Mouse (Mus musculus) urinary bladder, adult 2 months (tissue): Measurements from ENCODE around the gene Zfp704. TPM values are rescaled to one million over a fixed set of nuclear protein-coding genes. Genes with fewer than 3 reads are reported as not detected.
"Not testable (repeated sequence)": the region's sequence is repeated elsewhere in the genome, so short reads cannot be mapped to it uniquely, and the experiment has no call there.

Experiments
- DNase-seq: peaks from one replicate; pipeline ENCODE4 v3.0.0; 2022; ENCODE audit warnings: low spot score
- polyA plus RNA-seq: library from polyadenylated mRNA; depleted of rRNA; stranded (reverse); fragments of >200 nt; gene quantifications from 2 replicates; pipeline ENCODE4 v1.2.3, GENCODE M21; 2012

The Zfp704 gene
- polyA plus RNA-seq, 1 experiment, result 8.5 TPM

DNA sequence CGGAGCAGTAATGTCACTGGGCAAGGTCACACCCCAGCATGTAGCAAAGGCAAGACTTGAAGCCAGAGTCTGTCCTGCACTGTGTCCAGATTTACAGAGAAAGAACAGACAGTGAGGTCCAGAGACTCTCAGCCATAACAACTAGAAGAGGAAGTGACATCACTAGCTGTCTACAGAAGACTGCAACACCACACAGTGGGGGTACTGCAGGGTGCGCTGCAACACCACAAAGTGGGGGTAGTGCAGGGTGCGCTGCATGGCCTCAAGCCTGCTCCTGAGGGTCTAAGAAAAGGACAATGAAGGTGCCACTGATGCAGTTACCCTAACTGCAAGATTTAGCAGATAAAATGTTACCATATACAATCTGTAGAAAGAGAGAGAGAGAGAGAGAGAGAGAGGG, 11.8 kb downstream of the Zfp704 start:
- no peak for DNase-seq

DNA sequence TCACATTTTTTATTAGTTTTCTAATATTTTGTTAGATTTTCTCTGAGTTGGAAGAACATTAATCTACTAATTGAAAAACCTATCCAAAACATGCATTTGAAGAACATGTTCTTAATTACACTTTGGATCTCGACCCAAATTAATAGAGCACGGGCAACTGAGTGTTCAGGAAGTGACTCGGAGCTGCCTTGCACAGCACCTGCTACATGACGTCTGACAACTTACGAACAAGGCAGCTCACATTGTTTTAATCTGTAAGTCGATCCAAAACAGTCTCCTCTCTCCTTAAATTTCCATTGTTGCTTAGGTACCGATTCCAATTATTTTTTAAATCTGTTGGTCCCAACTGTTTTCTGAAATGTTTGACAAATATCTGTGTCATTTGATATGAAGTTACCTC, 15.4 kb downstream of the Zfp704 start:
- no peak for DNase-seq

DNA sequence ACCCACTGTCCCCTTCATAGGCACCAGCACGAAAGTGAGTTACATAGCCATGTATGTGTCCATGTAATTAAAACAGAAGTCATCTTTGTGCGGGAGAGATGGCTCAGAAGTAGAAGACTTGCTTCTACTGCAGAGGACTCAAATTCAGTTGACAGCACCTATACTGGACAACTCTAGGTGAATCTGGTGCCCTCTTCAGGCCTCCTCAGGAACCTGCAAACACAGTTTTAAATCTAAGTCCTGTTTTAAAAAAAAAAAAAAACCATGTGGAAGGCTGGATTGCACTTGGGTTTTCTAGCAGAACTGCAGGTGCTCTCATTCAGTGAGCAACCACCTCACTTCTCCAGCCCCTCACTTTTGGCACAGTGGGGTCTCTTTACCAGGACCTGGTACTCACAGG, 16.1 kb downstream of the Zfp704 start:
- no peak for DNase-seq

DNA sequence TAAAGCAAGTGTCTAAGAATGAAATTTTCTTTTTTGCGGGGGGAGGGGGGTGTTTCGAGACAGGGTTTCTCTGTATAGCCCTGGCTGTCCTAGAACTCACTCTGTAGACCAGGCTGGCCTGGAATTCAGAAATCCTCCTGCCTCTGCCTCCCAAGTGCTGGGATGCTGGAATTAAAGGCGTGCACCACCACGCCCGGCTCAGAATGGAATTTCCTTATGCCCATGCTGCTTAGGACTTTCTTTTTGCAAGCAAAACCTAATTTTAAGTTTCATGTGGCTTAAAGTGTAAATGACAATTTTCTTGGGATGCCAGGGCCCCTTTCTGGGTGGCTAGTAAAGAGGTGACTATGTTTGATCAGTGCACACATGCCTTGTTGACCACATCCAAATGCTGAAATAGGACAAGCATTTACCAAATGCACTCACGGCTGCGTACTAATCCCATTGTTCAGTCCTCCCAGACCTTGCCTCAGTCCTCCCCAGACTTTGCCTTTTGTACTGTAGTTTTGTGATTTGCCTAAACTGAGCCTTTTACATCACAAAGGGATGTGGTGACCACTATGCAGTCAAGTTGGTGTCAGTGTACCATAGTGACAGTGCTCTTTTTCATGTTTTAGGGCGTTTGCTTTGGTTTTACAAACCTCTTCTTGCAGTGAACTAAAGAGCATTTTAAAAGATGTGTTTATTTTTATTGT, 18.3 kb downstream of the Zfp704 start:
- no peak for DNase-seq

DNA sequence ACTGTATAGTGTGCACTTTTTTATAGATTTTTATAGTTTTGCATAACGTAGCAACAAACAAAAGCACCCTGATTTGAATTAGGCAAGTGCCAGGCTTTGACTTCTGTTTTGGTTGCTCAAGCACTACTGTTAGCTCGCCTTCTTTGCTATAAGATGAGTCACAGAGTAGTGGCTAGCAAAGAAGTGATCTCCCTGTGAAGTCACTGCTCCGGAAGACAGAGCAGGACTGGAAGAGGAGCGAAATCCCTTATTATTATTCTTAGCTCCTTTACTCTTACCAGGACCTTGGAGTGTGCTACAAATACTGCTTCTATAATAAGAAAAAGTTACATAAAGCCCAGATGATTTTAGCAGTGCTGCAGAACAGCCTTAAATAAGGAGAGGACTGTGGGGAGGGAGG, 21.2 kb downstream of the Zfp704 start:
- DNase-seq, result no peak

DNA sequence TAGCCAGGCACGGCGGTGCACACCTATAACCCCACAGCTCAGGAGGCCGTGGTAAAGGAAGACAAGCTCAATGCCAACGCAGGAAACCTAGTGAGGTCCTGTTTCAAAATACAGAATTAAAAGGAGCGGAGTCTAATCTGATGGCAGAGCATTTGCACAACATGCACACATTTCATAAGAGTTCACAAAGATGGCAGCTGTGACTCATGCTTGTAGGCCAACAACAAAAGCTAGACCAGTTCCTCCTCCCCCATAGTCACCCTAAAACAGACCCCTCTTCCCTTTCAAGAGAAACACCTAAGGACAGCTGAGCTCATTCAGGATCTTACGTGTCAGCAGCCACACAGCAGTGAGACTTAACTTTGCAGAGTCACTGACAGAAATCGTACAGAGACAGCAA, 22.6 kb downstream of the Zfp704 start:
- DNase-seq, result no peak

DNA sequence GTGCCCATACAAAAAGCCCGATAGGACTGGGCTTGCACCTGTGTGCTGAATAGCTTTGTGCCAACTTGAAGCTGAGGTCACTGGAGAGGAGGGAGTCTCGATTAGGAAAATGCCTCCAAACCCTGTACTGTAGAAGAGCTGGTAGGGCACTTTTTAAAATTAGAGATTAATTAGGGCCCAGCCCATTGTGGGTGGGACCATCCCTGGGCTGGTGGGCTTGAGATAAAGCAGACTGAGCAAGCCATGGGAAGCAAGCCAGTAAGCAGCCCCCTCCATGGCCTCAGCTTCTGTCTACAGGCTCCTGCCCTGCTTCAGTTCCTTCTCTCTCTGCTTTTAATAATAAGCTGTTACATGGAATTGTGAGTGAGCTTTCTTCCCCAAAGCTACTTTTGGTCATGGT, 26.4 kb downstream of the Zfp704 start:
- no peak for DNase-seq

DNA sequence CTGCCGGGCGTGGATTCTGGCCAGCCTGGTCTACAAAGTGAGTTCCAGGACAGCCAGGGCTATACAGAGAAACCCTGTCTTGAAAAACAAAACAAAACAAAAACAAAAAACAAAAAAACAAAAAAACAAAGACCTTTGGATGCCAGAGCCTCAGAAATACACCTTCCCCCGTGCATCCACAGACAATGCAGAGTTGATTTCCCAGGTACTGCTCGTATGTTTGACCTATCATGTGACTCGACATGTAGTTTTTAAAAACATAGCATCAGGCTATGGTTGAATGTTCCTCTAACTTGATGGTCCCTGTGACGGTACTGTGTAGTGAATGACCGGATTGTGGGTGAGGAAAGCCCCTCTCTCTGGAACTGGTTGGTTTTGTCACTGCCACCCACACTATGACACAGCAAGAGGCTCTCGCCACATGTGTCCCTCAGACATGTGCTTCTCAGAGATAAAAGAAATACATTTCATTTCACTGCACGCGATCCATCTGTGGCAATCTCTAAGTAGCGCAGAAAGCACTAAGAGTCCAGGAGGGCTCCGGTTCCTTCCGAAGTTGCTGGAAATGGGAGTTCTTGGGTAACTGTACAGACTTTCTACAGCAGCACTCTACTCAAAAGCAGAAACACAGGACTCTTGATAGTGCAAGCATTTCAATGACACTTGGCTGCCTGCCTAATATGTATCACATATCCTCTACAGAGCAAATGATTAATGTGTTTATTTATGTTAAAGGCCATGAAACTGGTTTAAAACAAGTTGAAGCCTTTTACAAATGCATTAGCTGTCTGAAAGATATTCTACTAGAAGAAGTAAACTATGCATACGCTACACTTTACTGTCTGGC, 28.7 kb downstream of the Zfp704 start:
- DNase-seq, result no peak

DNA sequence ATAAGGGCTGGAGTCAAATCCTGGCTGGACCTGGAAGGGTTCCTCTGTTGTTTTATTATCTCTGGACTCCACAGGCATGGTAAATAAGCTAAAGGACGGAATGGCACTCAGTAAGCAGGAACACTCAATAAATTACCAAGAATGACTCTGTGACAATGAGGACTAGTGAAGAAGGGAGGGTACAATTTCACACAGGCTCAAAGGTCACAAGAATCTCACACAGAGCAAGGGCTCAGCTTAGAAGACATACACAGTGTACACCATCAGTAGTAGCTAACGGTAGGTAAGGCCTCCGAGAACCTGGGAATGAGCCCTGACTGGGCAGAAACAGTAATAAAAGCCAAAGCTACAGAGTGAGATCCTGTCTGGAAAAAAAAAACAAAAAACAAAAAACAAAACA, 29.8 kb downstream of the Zfp704 start:
- no peak for DNase-seq

DNA sequence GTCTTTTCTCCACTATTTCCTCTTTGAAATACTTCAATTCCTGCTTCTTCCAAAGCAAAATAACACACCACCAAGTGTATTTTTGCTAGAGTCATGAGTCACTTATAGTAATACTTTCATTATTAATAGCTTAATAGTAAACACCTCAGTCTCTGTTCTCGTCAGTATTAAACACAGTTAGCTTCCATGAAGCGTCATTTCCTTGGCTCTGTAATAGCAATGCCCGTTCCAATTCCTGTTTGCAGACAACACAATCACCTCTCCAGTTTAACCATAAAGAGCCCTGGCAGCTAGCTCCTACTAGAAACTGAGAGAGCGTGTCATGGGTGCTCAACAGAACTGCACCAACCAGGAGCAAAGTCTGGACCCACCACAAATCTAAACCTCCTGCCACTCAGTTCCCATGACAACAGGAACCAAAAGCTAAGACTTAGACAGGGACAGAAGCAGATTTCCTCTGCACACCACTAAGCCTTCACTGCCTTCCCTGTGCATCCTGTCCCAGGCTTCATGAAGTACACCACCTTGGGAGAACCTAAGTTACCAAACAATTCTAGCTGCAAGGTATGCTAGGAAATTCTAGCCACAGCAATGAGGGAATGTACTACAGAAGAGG, 30.7 kb downstream of the Zfp704 start:
- DNase-seq, result no peak

DNA sequence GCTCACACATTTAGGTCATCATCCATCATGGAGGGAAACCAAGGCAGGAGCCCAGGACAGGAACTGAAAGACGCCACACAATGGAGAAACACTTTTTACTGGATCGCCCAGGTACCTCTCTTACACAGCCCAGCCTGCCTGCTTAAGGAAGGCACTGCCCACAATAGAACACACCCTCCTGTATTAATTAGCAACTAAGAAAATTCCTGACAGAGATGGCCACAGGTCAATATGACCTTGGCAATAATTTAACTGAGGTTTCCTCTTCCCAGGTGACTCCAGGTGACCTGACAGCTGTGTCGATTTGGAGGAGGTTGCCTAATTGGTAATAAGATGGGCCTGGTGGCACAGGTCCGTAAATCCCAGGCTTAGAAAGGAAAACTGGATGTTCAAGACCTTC, 33.0 kb downstream of the Zfp704 start:
- DNase-seq, result no peak

DNA sequence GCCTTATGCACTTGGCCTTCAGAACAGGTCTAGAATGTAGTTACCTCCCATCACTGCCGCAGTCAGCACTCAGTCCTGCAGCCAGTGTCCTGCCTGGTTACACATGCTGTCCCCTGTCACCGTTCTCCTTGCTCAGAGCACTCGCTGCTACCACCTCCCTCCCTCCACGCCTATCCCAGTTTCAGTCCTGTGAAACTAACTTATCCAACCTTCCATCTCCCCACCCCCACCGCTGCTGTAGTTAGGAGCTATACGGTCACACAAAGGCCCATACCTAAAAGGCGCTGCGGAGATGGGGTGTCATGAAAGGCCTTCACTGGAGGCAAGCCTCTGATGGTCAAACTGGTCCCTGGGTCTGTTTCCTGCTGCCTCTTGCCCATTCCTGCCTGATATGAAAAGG, 35.6 kb downstream of the Zfp704 start:
- DNase-seq, result no peak

DNA sequence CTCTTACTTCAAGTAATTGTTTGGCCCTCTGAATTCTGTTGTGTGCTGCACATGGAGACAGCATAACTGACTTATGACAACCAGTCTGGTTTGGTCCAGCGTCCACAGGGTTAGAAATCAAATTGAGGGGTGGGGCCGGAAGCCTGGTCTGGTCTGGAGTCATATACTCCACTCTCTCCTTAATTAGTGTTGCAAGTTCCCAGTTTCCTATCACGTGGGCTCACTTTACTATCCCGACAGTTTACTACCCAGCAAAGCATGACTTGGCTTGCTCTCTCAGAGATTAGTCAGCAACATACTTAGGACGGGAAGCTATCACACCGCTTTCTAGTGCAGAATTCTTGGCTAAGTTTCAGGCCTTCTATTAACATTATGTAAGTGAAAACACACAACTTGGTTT, 36.3 kb downstream of the Zfp704 start:
- no peak for DNase-seq

DNA sequence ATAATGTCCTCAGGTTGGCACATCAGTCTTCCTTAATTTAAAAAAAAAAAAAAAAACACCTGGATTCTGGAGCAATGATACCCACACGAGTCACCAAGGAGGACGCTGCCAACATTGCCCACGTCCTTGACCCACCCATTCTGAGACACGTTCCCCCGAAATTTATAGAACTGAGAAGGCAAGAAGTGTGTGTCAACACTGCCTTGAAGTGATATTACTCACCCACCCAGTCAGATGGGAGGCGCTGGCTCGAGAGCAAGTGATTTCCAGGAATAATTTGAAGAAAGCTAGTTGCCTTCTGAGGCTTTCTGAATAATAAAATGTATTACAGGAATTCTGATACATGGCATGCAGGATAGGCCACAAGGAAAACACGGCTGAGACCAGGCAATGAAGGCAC, 37.6 kb downstream of the Zfp704 start:
- no peak for DNase-seq

DNA sequence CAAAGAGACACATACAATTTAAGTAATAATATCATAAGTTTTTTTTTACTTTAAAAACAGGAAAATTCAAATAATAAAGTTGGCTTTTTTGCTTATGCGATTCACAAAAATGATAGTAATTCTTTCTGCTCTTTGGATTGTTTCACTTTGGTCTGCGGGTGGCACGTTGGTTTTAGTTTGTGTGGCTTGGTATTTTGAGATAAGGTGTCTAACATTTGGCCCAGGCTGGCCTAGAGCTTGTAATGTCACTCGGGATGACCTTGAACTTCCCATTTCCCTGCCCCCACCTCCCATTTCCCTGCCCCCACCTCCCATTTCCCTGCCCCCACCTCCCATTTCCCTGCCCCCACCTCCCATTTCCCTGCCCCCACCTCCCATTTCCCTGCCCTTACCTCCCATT, 39.1 kb downstream of the Zfp704 start:
- DNase-seq, result no peak

DNA sequence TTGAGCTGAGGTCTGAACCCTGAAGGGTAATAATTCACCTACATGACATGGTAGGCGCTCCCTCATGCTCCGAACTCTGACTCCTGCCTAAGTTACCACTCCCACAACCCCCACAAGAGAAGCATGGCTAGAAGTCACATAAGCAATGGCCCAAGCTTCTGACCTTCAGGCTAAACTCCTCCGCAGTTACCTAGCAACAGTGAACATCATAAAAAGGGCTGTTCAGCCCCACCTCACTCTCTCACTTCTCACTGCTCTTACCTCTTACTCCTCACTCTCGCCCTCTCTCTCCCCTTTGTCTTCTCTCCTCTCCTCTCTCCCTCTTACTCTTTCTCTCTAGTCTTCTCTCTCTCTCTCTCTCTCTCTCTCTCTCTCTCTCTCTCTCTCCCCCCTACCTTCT, 40.2 kb downstream of the Zfp704 start:
- DNase-seq, result not testable (repeated sequence)

DNA sequence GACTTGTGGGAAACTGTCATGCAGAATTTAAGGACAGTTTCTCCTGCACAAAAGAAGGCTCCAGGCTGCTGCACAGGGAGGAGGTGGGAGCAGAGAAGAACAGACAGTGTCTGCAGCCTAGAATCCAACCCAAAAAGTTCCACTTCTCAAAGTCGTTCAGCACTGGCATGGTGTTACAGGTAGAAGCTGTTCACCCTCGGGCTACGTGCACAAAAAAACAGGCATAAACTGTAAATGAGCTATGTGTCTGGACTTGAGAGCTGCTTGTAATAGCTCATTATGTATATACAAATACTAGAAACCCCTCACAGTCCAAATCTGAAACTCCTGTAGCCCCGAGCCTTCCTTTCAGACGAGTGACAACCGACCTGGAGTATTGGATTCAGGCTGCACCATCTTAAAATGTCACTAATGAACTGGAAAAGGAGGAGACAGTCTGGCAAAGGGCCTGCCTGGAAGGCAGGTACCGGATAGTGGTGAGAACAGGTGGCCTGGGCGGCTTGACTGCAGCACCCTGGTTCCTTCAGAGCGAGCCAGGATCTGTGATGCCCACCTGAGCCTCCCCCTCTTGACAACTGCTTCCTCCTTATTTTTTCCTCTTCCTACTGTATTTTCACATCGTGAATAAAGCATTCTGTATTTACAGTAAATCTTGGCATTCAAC, 41.2 kb downstream of the Zfp704 start:
- no peak for DNase-seq

DNA sequence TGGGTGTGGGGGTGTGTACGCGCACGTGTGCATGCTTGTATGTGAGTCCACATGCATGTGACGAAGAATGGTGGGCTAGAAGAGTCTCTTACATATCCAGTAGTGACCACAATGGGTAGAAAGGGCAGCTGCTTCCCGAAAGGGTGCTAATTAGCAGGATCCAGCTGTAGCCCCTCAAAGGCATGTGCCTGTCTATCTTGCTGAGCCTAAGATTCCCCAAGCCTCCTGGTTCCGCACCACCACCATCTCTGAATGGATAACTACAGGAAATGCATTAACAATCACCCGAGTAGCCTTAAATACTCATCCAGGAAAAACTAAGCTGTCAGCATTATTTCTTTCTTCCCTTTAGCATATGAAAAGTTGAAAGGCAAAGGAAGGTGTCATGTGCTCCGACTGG, 41.9 kb downstream of the Zfp704 start:
- no peak for DNase-seq

DNA sequence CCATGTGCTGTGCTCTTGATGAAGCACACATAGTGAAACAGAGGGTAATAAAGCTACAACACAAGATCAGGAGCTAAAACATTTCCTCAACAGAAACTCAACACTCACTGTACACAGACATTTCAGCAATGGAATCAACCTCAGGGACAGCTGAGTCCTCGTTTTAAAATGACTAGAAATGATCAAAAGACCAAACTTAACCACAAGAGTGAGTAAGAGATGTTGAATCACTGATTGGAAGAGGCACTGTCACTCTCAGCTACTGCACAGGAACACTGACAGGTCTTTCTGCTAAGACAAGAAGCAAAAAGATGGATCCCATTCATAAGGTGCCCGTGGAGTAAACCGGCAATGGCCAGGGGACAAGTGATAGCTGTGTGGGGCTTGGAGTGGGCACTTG, 43.1 kb downstream of the Zfp704 start:
- no peak for DNase-seq

DNA sequence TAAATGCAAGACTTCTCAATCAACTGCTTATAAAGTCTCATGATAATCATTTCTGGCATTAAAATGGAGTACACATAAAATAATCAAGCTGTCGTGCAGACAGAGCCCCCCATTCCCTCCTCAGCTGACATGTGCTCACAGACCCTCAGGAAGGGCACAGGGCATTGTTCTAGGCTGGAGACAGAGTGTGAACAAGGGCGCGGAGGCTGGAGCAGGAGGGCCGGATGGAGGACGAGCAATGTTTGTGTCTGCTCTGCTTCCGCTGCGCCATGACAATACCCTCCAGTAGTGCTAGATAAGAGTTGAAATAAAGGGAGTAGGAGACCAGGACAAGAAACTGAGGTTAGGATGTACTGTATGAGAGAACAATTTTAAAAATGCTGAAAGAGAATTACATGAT, 46.3 kb downstream of the Zfp704 start:
- no peak for DNase-seq

DNA sequence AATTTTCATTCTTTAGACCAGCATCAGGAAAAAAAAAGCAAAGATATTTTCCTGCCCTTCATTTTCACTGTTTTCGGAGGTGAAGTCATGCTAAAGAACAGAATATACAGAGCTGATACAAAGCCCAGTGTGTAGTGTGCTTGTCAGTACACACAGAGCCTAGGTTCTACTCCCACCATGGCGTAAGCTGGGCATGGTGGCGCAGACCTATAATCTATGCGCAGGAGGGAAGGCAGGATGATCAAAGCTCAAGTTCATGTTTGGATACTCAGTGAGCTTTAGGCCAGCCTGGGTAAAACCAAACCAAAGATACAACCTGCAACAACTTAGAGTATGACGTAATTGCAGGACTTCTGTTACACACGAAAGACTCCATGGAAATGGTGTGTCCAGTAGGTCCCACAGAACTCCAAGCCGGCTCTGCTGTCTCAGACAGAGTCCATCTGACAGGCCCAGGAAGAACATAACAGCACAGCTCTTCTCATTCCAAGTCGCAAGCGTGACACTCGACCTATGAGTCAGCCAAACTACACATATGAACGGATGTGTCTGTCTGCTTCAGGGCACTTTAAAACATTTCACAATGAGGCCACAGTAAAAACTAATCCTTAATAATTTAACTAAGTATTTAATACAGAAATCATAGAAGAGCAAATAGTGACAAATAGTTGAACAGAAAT, 47.1 kb downstream of the Zfp704 start:
- no peak for DNase-seq
